Mouse (Mus musculus) bone marrow macrophage, adult 2 months (primary cell): ENCODE measurements around the gene Znrf4.

Experiments used
- CTCF ChIP-seq: IDR thresholded peaks from 2 replicates; pipeline ENCODE4 v1.5.1; 2012; ENCODE audit warnings: low read depth, mild to moderate bottlenecking, low read length, moderate library complexity
- POLR2A ChIP-seq: IDR thresholded peaks from 2 replicates; pipeline ENCODE4 v1.6.1; 2012; ENCODE audit warnings: mild to moderate bottlenecking, low read depth, low read length, borderline replicate concordance

DNA sequence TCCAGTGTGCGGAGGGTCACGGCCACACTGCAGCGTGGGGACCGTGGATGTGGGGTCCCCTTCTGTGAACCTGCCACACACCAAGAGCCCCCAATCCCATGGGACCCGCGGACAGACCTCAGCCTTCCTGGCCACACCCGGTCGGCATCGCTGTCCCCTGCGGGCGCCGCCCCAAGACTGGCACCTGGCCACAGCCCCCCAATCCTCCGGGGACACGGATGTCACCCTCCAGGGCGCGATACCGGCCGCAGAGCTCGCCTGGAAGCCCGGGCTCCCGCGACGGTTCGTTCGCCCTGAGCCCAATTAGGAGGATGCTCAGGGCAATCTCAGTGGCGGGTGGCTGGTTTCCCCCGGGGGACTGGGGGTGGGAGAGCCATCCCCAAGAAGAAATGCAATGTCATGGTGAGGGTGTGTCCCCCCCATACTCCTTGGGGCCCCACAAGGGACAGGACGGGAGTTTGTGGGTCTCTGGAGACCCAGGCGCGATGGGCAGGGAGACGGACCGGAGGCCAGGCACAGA, 37.9 kb downstream of the Znrf4 start:
- TF ChIP-seq POLR2A (no peak), CTCF (no peak)
